Comparison of ENCODE assay signal across 7 mouse cellular contexts in the genomic region with DNA sequence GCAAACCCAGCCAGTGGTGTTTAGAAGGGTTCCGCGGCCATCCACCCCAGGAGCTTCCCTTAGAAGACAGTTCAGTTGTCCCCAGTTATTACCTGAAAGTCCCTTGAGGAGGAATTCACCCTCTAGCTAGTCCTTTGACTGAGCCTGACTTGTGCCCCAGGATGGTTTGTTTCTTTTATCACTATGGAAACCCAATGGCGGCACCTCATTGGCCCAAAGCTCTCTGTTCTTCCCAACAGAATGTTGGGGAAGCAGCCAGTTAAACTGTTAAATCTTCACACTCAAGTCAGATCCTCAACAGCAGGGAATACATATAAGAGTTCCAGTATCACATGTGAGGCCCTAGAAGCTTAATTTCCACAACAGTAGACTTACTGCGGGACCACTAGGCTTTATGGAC. TPM values are rescaled to one million over a fixed set of nuclear protein-coding genes. Genes with fewer than 3 reads are reported as not detected.
"Had no signal": no experiment of that assay in that cellular context is flagged by ENCODE, and none has a peak within 500 bp of the region (broad histone marks: within the 10 kb centered on the region; RNA-seq: fewer than 3 reads in every experiment).

A gene (minus strand): TSS at position 180 of the 400 bp plus-strand sequence.

RNA-seq across cellular contexts. Expression of the gene that starts here (rescaled TPM):
- polyA plus RNA-seq: liver, postnatal 0 days; macrophage; midbrain, embryonic 11.5 days; midbrain, embryonic 13.5 days; midbrain, embryonic 15.5 days; midbrain, postnatal 0 days; neural tube, embryonic 12.5 days had no signal
